Comparison of ENCODE assay signal across 15 mouse cellular contexts in genomic region chr9:64824389-64825008, GRCm38 (mm10). TPM values are rescaled to one million over a fixed set of nuclear protein-coding genes. Genes with fewer than 3 reads are reported as not detected.
A peak's percentile ranks its signal among the peaks of the same experiment; 100 is the strongest.
DNase-seq lines count a peak whose midpoint lies in the region; ATAC-seq lines count a peak whose summit lies in the region.
"Had no signal": no experiment of that assay in that cellular context is flagged by ENCODE, and none has a peak within 500 bp of the region (broad histone marks: within the 10 kb centered on the region; RNA-seq: fewer than 3 reads in every experiment).

No protein-coding gene starts in this region.

- peak; percentile 68 for ATAC-seq in common myeloid progenitor, adult 5-6 weeks (replicated peaks; ENCODE audit: low read depth, poor library complexity, severe bottlenecking)
- ATAC-seq in neutrophil, adult 5-6 weeks (ENCODE audit: extremely low read depth, insufficient number of reproducible peaks, low FRiP score, poor library complexity, severe bottlenecking) = peak; percentile 72
- ATAC-seq: forebrain, embryonic 13.5 days; intestine, embryonic 15.5 days had no signal

- intact Hi-C loops in left cerebral cortex, postnatal 14 days (cut with DNase I) = no loop called here

- DNase-seq in A20 (ENCODE audit: low read depth, low spot score) = peak; percentile 62
- peak; percentile 60 for DNase-seq in CD4-positive helper T cell, adult 2 months (ENCODE audit: low read depth, low spot score)
- DNase-seq in frontal cortex, postnatal 14 days (ENCODE audit: low spot score in 2 of 2) = no peak
- DNase-seq in left cerebral cortex, postnatal 14 days (ENCODE audit: low spot score in 2 of 2) = no peak
- no peak for DNase-seq in heart, adult 18-20 months
- DNase-seq: cerebellum, adult 11-12 months; heart, adult 2 months; heart, postnatal 36 days; kidney, postnatal 14 days; lung, adult 2 months; right cerebral cortex, postnatal 14 days had no signal

RNA-seq across cellular contexts. Expression of gene Dennd4a, which starts 13.4 kb away (rescaled TPM):
- total RNA-seq in common myeloid progenitor, adult 5-6 weeks (2017) = 46.0 and 49.2 TPM in 2 replicates
- 400 and 432 TPM in 2 replicates for total RNA-seq in neutrophil, adult 5-6 weeks (2017)
- 10 to 100 TPM; 61.8 to 68.9 TPM for total RNA-seq in left cerebral cortex, postnatal 14 days (2021)
- total RNA-seq in heart, adult 18-20 months (2021) = 1 to 10 TPM; 5.7 to 7.9 TPM

Comparison
In these comparisons a context has a peak if more than half of its experiments do, and no peak if none do; other contexts are left out.
1. DNase-seq: peak in A20 (single experiment) and CD4-positive helper T cell, adult 2 months (single experiment); none in frontal cortex, postnatal 14 days (0 of 2), left cerebral cortex, postnatal 14 days (0 of 2) and heart, adult 18-20 months (0 of 2).